Mouse (Mus musculus): Measurements from ENCODE around the gene Nacc2. TPM values are rescaled to one million over a fixed set of nuclear protein-coding genes. Genes with fewer than 3 reads are reported as not detected.
A peak's percentile ranks its signal among the peaks of the same experiment; 100 is the strongest.

The Nacc2 gene
- polyA plus RNA-seq, 1 experiment from 2014 or later: 8.2 TPM

DNA sequence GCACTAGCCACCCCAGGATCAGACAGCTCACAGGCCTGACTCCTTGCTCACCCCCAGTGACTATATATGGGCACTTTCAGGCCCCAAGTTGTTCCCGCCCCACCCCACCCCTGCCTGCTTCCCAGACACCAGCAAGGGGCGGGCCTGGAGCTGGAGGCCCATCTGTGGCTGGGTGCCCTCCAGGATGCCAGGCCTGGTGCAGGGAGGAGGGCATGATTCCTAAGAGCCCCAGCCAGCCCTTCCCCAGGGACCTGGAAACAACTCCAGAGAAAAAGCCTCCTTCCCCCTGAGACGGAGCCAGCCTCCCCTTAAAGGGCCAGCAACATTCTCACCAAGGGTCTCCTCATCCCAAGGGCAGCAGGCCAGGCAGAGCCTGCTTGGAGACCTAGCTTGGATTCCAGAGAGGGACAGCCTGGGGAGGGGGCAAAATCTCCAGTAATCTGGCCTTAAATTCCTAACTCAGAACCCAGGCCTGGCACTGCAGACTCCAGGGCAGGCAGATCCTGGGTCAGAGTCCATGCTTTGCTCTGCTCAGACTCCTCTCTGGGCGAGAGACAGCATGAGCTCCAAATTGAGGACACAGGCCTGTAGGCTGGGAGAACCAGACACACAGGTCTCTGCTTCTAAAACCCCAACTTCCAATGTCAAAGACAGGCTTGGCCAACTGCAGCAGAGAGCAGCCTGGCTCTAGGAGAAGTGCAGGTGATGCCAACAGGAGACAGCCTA is 4.3 kb downstream of the Nacc2 start:
- no peak for ATAC-seq (ENCODE audit: low FRiP score, low TSS enrichment)
- no peak overlapping the region for H3K9ac ChIP-seq (replicated peaks; ENCODE audit: low read length)
- H3K36me3 ChIP-seq (ENCODE audit: control insufficient read depth, insufficient read depth, low read length): no peaks in the 10 kb centered on the region
- H3K9me3 ChIP-seq (ENCODE audit: control insufficient read depth, low read length): no peaks in the 10 kb centered on the region
- H3K4me2 ChIP-seq (ENCODE audit: low read length): no peak overlapping the region
- peak; percentile 19 for DNase-seq
- H3K27me3 ChIP-seq (ENCODE audit: control insufficient read depth, insufficient read depth, low read length): peaks cover 34% of the 10 kb centered on the region
- H3K27ac ChIP-seq (replicated peaks; ENCODE audit: low read depth, low read length): no peak overlapping the region
- H3K4me3 ChIP-seq (replicated peaks; ENCODE audit: low read depth, low read length): no peak overlapping the region
- H3K4me1 ChIP-seq (ENCODE audit: control insufficient read depth, insufficient read depth, low read length): peaks cover 7% of the 10 kb centered on the region; the same call in 1 of the 2 replicates
- 45% methylated on average over 4 of the region's 4 CpGs for WGBS

- Histone ChIP-seq H3K27ac (replicated peaks; ENCODE audit: low read depth, low read length) (no peak overlapping the region), H3K9ac (replicated peaks; ENCODE audit: low read length) (no peak overlapping the region), H3K36me3 (ENCODE audit: control insufficient read depth, insufficient read depth, low read length) (no peaks in the 10 kb centered on the region), H3K4me3 (replicated peaks; ENCODE audit: low read depth, low read length) (no peak overlapping the region), H3K4me1 (ENCODE audit: control insufficient read depth, insufficient read depth, low read length) (no peaks in the 10 kb centered on the region), H3K27me3 (ENCODE audit: control insufficient read depth, insufficient read depth, low read length) (peaks cover 24% of the 10 kb centered on the region), H3K9me3 (ENCODE audit: control insufficient read depth, low read length) (no peaks in the 10 kb centered on the region), H3K4me2 (ENCODE audit: low read length) (no peak overlapping the region)
- DNase-seq (no peak), ATAC-seq (ENCODE audit: low FRiP score, low TSS enrichment) (no peak)
- 24% methylated on average over 1 of the region's 1 CpGs for WGBS
Measured at GRCm38 (mm10) chr2:26117580-26117979, 5.4 kb downstream of the Nacc2 start.

- H3K9ac ChIP-seq (replicated peaks; ENCODE audit: low read length): no peak overlapping the region
- no peak overlapping the region for H3K27ac ChIP-seq (replicated peaks; ENCODE audit: low read depth, low read length)
Measured at GRCm38 (mm10) chr2:26116550-26116949, 6.5 kb downstream of the Nacc2 start.

DNA sequence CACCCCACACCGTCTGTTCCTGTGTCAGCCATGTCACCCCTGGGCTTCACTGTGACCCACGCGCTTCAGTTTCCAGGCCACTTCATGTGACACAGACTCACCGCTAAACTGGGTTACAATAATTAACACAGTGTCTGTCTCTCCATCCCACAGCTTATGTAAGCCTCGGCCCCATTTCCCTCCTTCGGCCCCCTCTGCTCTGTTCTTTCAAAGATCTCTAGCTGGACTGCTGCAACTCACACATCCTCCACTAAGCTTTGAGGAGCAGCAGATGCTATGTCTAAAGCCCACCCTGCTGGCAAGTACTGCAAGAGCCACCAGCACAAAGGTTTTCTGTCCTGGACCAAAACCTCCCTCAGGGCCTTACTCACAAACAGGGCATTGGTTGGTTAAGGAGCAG is 7.8 kb downstream of the Nacc2 start:
- Histone ChIP-seq H3K4me2 (ENCODE audit: low read length) (no peak overlapping the region), H3K27ac (replicated peaks; ENCODE audit: low read depth, low read length) (no peak overlapping the region), H3K4me1 (ENCODE audit: control insufficient read depth, insufficient read depth, low read length) (no peaks in the 10 kb centered on the region), H3K27me3 (ENCODE audit: control insufficient read depth, insufficient read depth, low read length) (peaks cover under 1% of the 10 kb centered on the region; the same call in 1 of the 2 replicates), H3K9me3 (ENCODE audit: control insufficient read depth, low read length) (no peaks in the 10 kb centered on the region), H3K4me3 (replicated peaks; ENCODE audit: low read depth, low read length) (no peak overlapping the region), H3K36me3 (ENCODE audit: control insufficient read depth, insufficient read depth, low read length) (no peaks in the 10 kb centered on the region), H3K9ac (replicated peaks; ENCODE audit: low read length) (no peak overlapping the region)
- no peak for DNase-seq
- WGBS: 83% methylated on average over 6 of the region's 6 CpGs
- no peak for ATAC-seq (ENCODE audit: low FRiP score, low TSS enrichment)

More at GRCm38 (mm10) chr2:26116550-26116949, 6.5 kb downstream of the Nacc2 start:
- Histone ChIP-seq H3K9me3 (ENCODE audit: control insufficient read depth, low read length) (no peaks in the 10 kb centered on the region), H3K4me1 (ENCODE audit: control insufficient read depth, insufficient read depth, low read length) (no peaks in the 10 kb centered on the region), H3K27me3 (ENCODE audit: control insufficient read depth, insufficient read depth, low read length) (peaks cover 14% of the 10 kb centered on the region), H3K4me3 (replicated peaks; ENCODE audit: low read depth, low read length) (no peak overlapping the region), H3K36me3 (ENCODE audit: control insufficient read depth, insufficient read depth, low read length) (no peaks in the 10 kb centered on the region), H3K4me2 (ENCODE audit: low read length) (no peak overlapping the region)
- ATAC-seq (ENCODE audit: low FRiP score, low TSS enrichment) (no peak), DNase-seq (no peak)
- 78% methylated on average over 3 of the region's 3 CpGs for WGBS

- 82% methylated on average over 6 of the region's 6 CpGs for WGBS
- H3K27ac ChIP-seq (replicated peaks; ENCODE audit: low read depth, low read length): no peak overlapping the region
- no peak overlapping the region for H3K9ac ChIP-seq (replicated peaks; ENCODE audit: low read length)
Measured at GRCm38 (mm10) chr2:26108237-26108636, 14.8 kb downstream of the Nacc2 start.

DNA sequence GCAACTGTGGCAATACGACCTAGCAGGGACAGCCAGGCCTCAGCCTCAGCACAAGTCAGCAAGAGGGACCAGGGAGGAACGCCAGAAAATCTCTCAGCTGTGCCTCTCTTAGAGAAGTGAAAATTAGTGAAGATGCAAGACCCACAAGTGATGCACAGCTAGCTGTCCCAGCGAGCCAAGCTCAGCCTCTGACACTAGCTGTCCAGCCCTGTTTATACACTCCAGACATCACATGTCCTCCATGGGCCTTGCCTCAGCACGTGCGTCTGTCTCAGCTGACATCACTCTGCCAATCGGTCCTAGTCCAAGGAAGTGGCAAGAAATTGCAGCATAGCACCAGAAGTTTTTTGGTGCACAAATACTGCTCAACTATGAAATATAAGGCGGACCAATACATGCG is 16.0 kb downstream of the Nacc2 start:
- no peaks in the 10 kb centered on the region for H3K27me3 ChIP-seq (ENCODE audit: control insufficient read depth, insufficient read depth, low read length)

More at GRCm38 (mm10) chr2:26108237-26108636, 14.8 kb downstream of the Nacc2 start:
- Histone ChIP-seq H3K9me3 (ENCODE audit: control insufficient read depth, low read length) (no peaks in the 10 kb centered on the region), H3K4me3 (replicated peaks; ENCODE audit: low read depth, low read length) (no peak overlapping the region), H3K4me2 (ENCODE audit: low read length) (no peak overlapping the region), H3K4me1 (ENCODE audit: control insufficient read depth, insufficient read depth, low read length) (no peaks in the 10 kb centered on the region), H3K36me3 (ENCODE audit: control insufficient read depth, insufficient read depth, low read length) (no peaks in the 10 kb centered on the region), H3K27me3 (ENCODE audit: control insufficient read depth, insufficient read depth, low read length) (no peaks in the 10 kb centered on the region)
- ATAC-seq (ENCODE audit: low FRiP score, low TSS enrichment) (no peak), DNase-seq (no peak)

GRCm38 (mm10) chr2:26106233-26106632 is 16.8 kb downstream of the Nacc2 start:
- DNase-seq: no peak
- no peaks in the 10 kb centered on the region for H3K9me3 ChIP-seq (ENCODE audit: control insufficient read depth, low read length)
- no peak overlapping the region for H3K4me3 ChIP-seq (replicated peaks; ENCODE audit: low read depth, low read length)
- no peak overlapping the region for H3K4me2 ChIP-seq (ENCODE audit: low read length)
- no peak overlapping the region for H3K9ac ChIP-seq (replicated peaks; ENCODE audit: low read length)
- H3K27me3 ChIP-seq (ENCODE audit: control insufficient read depth, insufficient read depth, low read length): no peaks in the 10 kb centered on the region
- H3K36me3 ChIP-seq (ENCODE audit: control insufficient read depth, insufficient read depth, low read length): no peaks in the 10 kb centered on the region
- 91% methylated on average over 2 of the region's 2 CpGs for WGBS
- ATAC-seq (ENCODE audit: low FRiP score, low TSS enrichment): no peak
- no peaks in the 10 kb centered on the region for H3K4me1 ChIP-seq (ENCODE audit: control insufficient read depth, insufficient read depth, low read length)
- no peak overlapping the region for H3K27ac ChIP-seq (replicated peaks; ENCODE audit: low read depth, low read length)

More for the DNA sequence above, 16.0 kb downstream of the Nacc2 start:
- Histone ChIP-seq H3K9me3 (ENCODE audit: control insufficient read depth, low read length) (no peaks in the 10 kb centered on the region), H3K4me2 (ENCODE audit: low read length) (no peak overlapping the region), H3K27ac (replicated peaks; ENCODE audit: low read depth, low read length) (no peak overlapping the region), H3K9ac (replicated peaks; ENCODE audit: low read length) (no peak overlapping the region), H3K36me3 (ENCODE audit: control insufficient read depth, insufficient read depth, low read length) (no peaks in the 10 kb centered on the region), H3K4me1 (ENCODE audit: control insufficient read depth, insufficient read depth, low read length) (no peaks in the 10 kb centered on the region), H3K4me3 (replicated peaks; ENCODE audit: low read depth, low read length) (no peak overlapping the region)
- DNase-seq (no peak), ATAC-seq (ENCODE audit: low FRiP score, low TSS enrichment) (no peak)
- 84% methylated on average over 8 of the region's 8 CpGs for WGBS

DNA sequence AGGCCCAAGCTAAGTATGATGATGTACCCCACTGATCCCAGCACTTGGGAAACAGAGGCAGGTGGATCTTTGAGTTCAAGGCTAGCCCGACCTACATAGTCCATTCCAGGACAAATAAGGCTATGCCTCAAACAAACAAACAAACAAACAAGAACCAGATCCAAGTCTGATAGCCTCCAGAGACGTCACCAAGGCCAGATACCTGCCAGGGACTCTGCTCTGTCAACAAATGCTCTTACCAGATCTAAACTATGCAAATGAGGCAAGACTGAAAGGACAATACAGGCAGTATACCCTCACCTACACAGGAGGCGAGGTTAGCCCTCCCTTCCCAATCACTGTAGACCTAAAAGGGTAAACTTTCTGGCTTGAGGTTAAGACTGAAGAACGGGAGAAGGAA is 22.7 kb downstream of the Nacc2 start:
- Histone ChIP-seq H3K4me1 (ENCODE audit: control insufficient read depth, insufficient read depth, low read length) (peaks cover 5% of the 10 kb centered on the region), H3K9me3 (ENCODE audit: control insufficient read depth, low read length) (no peaks in the 10 kb centered on the region), H3K4me3 (replicated peaks; ENCODE audit: low read depth, low read length) (no peak overlapping the region), H3K27me3 (ENCODE audit: control insufficient read depth, insufficient read depth, low read length) (no peaks in the 10 kb centered on the region), H3K36me3 (ENCODE audit: control insufficient read depth, insufficient read depth, low read length) (no peaks in the 10 kb centered on the region), H3K9ac (replicated peaks; ENCODE audit: low read length) (no peak overlapping the region), H3K27ac (replicated peaks; ENCODE audit: low read depth, low read length) (no peak overlapping the region), H3K4me2 (ENCODE audit: low read length) (no peak overlapping the region)
- ATAC-seq (ENCODE audit: low FRiP score, low TSS enrichment): no peak
- 76% methylated on average over 4 of the region's 4 CpGs for WGBS
- no peak for DNase-seq

GRCm38 (mm10) chr2:26099851-26100250 is 23.2 kb downstream of the Nacc2 start:
- no peaks in the 10 kb centered on the region for H3K36me3 ChIP-seq (ENCODE audit: control insufficient read depth, insufficient read depth, low read length)
- no peak overlapping the region for H3K4me2 ChIP-seq (ENCODE audit: low read length)
- no peak overlapping the region for H3K27ac ChIP-seq (replicated peaks; ENCODE audit: low read depth, low read length)
- 79% methylated on average over 1 of the region's 1 CpGs for WGBS
- no peak for ATAC-seq (ENCODE audit: low FRiP score, low TSS enrichment)
- no peaks in the 10 kb centered on the region for H3K9me3 ChIP-seq (ENCODE audit: control insufficient read depth, low read length)
- H3K4me1 ChIP-seq (ENCODE audit: control insufficient read depth, insufficient read depth, low read length): peaks cover 5% of the 10 kb centered on the region
- no peak overlapping the region for H3K4me3 ChIP-seq (replicated peaks; ENCODE audit: low read depth, low read length)
- DNase-seq: no peak
- no peak overlapping the region for H3K9ac ChIP-seq (replicated peaks; ENCODE audit: low read length)
- no peaks in the 10 kb centered on the region for H3K27me3 ChIP-seq (ENCODE audit: control insufficient read depth, insufficient read depth, low read length)
